Mouse (Mus musculus) monocyte, adult 5-6 weeks (primary cell): ENCODE results near the gene Smoc2. TPM values are rescaled to one million over a fixed set of nuclear protein-coding genes. Genes with fewer than 3 reads are reported as not detected.

Experiments used
- ATAC-seq: fragments of 153-309, 156-312 bp; replicated peaks from 2 replicates; pipeline ENCODE4 v1.8.0; 2017; ENCODE audit warnings: mild to moderate bottlenecking; ENCODE audit not compliant: low TSS enrichment, insufficient number of reproducible peaks, severe bottlenecking, poor library complexity, low FRiP score
- total RNA-seq: library from RNA; stranded (forward); fragments of 200-1000, 200-491, 200-594 nt; gene quantifications from 3 replicates; pipeline ENCODE4 v1.2.3, GENCODE M21; 2017

The Smoc2 gene
- 0.48 to 0.78 TPM in 2 of 3 replicates, not detected in the other for total RNA-seq

- ATAC-seq = no peak
These were observed at the start of gene Smoc2 for GRCm38 (mm10) chr17:14279177-14279965. TSS of gene Smoc2 (plus strand) at chr17:14279506.

- ATAC-seq = no peak
These were observed 48.4 kb upstream of the Smoc2 start for GRCm38 (mm10) chr17:14230698-14231430.

GRCm38 (mm10) chr17:14232629-14233028 is 46.7 kb upstream of the Smoc2 start:
- no peak for ATAC-seq

DNA sequence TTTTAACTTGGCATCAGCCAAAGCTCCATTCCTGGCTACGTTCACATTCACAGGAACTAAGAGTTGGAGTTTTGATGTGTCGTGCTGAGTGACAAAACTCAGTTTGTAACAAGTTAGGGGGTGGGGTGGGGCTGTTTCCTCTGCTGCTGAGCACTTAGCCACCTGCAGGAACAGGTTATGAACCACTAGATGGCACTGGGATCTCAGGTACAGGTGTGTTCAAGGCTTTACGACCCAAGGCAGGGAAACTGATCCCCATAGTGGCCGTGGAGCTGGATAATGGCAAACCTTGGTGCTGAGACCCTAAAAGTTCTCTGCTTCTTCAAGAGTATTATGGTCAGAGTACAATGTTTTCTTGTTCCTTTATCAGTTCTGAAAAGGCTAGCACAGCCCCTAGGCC is 45.6 kb upstream of the Smoc2 start:
- ATAC-seq = no peak

- ATAC-seq = no peak
These were observed 44.4 kb upstream of the Smoc2 start for GRCm38 (mm10) chr17:14234774-14235389.

DNA sequence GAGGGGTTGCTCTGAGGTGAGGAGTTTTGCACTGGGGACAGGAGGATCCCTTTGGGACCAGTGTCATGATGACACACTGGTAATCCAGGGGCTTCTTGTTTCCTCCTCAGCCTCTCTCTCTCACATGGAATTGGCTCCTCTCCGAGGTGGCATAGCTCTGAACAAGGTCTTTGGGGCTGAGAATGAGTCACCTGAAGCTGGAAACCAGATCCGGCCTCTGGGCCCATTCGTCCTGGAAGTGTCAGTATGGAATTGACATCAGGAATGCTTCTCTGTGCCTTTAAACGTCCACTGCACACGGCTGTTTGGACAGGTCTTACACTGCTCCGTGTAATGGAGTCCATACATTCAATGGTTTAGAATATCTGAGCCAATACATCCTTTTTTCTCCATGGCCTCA is 42.2 kb upstream of the Smoc2 start:
- ATAC-seq = no peak

GRCm38 (mm10) chr17:14239960-14240359 is 39.3 kb upstream of the Smoc2 start:
- no peak for ATAC-seq

DNA sequence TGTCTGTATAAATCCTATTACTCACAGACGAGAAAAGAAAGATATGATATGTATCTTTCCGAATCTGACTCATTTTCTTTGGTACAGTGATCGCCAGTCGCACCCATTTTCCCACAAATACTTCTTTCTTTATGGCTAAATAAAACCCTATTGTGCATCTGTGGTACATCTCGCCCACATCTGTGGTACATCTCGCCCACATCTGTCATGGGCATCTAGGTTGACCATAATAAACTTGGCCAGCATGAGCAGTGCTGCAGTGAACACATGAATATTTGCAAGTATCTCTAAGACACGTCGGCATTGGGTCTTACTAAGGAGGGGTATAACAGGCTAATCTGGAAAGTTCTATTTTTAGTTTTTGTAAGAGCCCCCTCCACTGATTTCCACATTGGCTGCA is 36.7 kb upstream of the Smoc2 start:
- no peak for ATAC-seq

DNA sequence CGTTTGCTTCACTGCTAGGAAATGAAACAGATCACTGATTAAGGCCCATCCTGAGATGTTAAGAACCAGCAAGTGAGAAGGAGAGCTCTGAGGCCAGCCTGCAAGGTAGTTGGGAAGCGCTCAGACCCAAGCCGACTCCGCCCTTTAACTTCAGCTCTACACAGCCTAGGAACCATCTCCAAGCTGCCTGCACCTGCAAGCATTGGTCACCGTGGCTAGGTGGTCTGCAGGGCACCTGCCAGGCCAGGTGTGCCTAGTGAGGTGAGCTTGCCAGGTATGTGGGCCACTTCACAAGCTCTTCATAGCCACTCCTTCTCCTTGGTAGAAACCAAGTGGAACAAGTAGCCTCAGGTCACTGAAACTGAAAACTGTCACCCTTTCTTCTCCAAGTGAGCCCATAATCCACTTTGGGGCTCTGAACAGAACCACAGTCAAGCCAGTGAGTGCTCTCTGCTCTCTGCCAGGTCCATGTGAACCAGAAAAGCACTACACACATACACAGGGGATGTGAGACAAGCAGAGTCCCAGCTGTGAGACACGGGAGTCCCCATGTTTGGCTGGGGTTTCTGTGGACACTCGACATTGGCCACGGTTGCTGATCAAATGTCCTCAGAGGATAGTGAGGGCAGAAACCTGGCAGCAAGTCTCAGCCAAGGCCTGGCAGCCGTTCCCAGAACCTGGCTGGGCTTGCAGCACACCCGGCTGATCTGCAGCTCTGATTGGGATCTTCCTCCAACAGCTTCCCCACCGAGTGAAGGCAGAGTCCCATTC is 34.9 kb upstream of the Smoc2 start:
- ATAC-seq = no peak

- no peak for ATAC-seq
These were observed 33.0 kb upstream of the Smoc2 start for GRCm38 (mm10) chr17:14246266-14246665.

DNA sequence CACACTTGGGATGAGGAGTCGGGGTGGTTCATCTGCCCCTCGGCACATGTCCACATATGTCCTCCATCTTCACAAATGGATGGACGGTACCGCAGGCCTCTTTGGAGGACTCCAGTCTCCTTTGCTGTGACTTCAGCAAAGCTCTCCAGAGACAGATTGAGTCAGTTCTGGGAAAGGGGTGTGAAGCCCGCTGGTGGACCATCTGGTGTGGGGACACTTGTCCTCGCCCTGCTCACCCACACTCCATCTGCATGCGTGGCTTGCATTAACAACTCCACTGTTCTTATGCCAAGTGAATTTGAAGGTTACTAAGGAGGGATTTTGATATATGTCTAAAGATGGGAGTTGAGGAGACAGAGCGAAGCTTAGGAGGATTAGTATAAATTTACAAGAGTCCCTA is 31.4 kb upstream of the Smoc2 start:
- no peak for ATAC-seq

DNA sequence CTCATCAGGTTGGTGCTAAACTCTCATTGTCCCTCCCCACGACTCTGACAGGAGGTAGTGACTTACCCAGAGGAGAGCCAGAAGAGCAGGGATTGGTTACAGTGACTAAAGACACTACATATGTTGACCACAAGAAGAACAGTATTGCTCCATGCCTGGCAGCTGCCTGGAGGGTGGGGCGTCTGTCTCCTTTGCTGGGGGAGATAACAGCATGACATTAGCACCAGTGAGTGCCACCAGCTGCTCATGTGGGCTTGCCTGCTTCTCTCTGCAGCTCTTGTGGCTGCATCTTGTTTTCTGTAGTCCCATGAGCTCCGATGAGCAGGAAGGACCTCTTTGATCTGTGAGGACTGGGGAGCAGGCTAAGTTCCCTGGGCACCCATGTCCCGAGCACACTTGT is 29.7 kb upstream of the Smoc2 start:
- no peak for ATAC-seq

GRCm38 (mm10) chr17:14250401-14250800 is 28.9 kb upstream of the Smoc2 start:
- no peak for ATAC-seq

DNA sequence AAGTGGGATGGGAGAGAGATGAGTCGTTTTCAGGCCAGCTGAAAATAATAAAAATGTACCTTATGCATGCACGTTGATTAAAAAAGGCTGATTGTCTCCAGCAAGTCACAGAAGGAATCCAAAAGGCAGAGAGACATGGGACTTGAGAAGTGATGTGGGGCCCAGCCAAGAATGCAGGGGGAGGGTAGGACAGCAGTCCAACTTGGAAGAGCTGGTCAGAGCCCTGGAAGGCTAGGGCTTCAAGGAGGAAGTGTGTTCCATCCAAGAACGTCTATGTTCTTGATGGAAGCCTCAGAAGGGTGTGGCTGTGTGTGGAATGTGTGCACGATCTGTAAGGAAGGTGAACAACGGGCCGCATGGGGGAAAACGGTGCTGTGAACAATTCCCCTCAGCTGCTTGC is 26.9 kb upstream of the Smoc2 start:
- no peak for ATAC-seq

- ATAC-seq = no peak
These were observed 24.7 kb upstream of the Smoc2 start for GRCm38 (mm10) chr17:14254616-14255015.

GRCm38 (mm10) chr17:14257799-14258520 is 21.3 kb upstream of the Smoc2 start:
- no peak for ATAC-seq

GRCm38 (mm10) chr17:14258906-14259305 is 20.4 kb upstream of the Smoc2 start:
- ATAC-seq = no peak

DNA sequence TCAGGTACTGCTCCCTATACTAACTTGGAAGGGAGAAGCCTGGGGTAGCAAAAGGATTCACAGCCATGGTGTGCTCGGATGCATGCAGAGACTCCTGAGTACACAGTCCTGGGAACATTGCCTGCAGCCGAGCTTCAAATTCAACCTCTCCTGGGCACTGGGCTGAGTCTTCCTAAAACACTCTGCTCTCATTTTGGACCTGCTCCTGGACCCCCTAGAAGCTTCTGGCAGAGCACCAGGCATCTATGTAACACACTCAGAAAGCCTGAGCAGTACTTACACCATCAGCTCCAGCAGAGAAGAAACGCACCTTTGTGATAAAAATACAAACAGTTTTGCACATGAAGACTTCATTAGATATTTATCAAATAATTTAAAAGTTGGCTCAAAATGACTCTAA is 18.3 kb upstream of the Smoc2 start:
- no peak for ATAC-seq
